Mouse (Mus musculus) bone marrow macrophage, adult 2 months (primary cell): ENCODE measurements around the gene Mrpl50.

Experiments
- CTCF ChIP-seq: IDR thresholded peaks from 2 replicates; pipeline ENCODE4 v1.5.1; 2012; ENCODE audit warnings: low read depth, mild to moderate bottlenecking, low read length, moderate library complexity
- POLR2A ChIP-seq: IDR thresholded peaks from 2 replicates; pipeline ENCODE4 v1.6.1; 2012; ENCODE audit warnings: mild to moderate bottlenecking, low read depth, low read length, borderline replicate concordance

GRCm38 (mm10) chr4:49474583-49474982 is 46.3 kb downstream of the Mrpl50 start:
- TF ChIP-seq POLR2A (no peak), CTCF (no peak)
